Mouse (Mus musculus) stomach, postnatal 0 days (tissue): ENCODE measurements at regions not wholly inside any gene's neighbourhood (a gene's known extent, or its start where the extent isn't known, plus 50 kb on each side); places are given as distances from the start of the nearest gene placed in this dataset.

ENCODE experiments used
- ATAC-seq: fragments of 200-750 bp; cut with Nextera tagmentation; 2 replicates; pipeline ENCODE4 v1.8.0; 2017; ENCODE audit not compliant: low FRiP score, low TSS enrichment
- DNase-seq: peaks from one replicate; pipeline ENCODE4 v3.0.0-alpha.2; 2016; ENCODE audit warnings: low spot score
- H3K27ac ChIP-seq: fragments of 300-500 bp; sonication (generic); replicated peaks from 2 replicates; pipeline ENCODE4 v1.5.1; 2014; ENCODE audit warnings: mild to moderate bottlenecking, control low read depth
- H3K27me3 ChIP-seq: fragments of 300-500 bp; sonication (generic); 2 replicates; pipeline ENCODE4 v1.6.1; 2014; ENCODE audit warnings: low read length; ENCODE audit not compliant: control insufficient read depth, insufficient read depth
- H3K36me3 ChIP-seq: fragments of 300-500 bp; sonication (generic); 2 replicates; pipeline ENCODE4 v1.6.1; 2014; ENCODE audit warnings: low read length, mixed read lengths; ENCODE audit not compliant: control insufficient read depth, insufficient read depth
- H3K4me1 ChIP-seq: fragments of 300-500 bp; sonication (generic); replicated peaks from 2 replicates; pipeline ENCODE4 v1.6.1; 2014; ENCODE audit warnings: antibody characterized with exemption; ENCODE audit not compliant: control insufficient read depth, insufficient read depth
- H3K4me2 ChIP-seq: fragments of 300-500 bp; sonication (generic); replicated peaks from 2 replicates; pipeline ENCODE4 v1.6.1; 2014; ENCODE audit warnings: low read depth, mild to moderate bottlenecking, control low read depth, moderate library complexity
- H3K4me3 ChIP-seq: fragments of 300-500 bp; sonication (generic); 2 replicates; pipeline ENCODE4 v1.5.1; 2014; ENCODE audit warnings: low read depth, low read length, control low read depth
- H3K9ac ChIP-seq: fragments of 300-500 bp; sonication (generic); 2 replicates; pipeline ENCODE4 v1.6.1; 2014; ENCODE audit warnings: mild to moderate bottlenecking, low read length, control low read depth, mixed read lengths
- H3K9me3 ChIP-seq: fragments of 300-500 bp; sonication (generic); 2 replicates; pipeline ENCODE4 v1.6.1; 2016; ENCODE audit warnings: low read length; ENCODE audit not compliant: control insufficient read depth
- CTCF ChIP-seq: IDR thresholded peaks from 2 replicates; pipeline ENCODE4 v1.5.1; 2016; ENCODE audit warnings: antibody characterized with exemption, low read depth, mild to moderate bottlenecking, moderate library complexity
- EP300 ChIP-seq: optimal IDR thresholded peaks from 2 replicates; pipeline ENCODE3; 2016; ENCODE audit warnings: antibody characterized with exemption
- WGBS: fragments of 180-500 bp; shearing (Covaris S2); extraction: QIAGEN DNeasy Blood & Tissue Kit; methylation state at CpG from one replicate; pipeline ENCODE4 v1.1.7; 2014; 5-methylcytosine and 5-hydroxymethylcytosine counted together

DNA sequence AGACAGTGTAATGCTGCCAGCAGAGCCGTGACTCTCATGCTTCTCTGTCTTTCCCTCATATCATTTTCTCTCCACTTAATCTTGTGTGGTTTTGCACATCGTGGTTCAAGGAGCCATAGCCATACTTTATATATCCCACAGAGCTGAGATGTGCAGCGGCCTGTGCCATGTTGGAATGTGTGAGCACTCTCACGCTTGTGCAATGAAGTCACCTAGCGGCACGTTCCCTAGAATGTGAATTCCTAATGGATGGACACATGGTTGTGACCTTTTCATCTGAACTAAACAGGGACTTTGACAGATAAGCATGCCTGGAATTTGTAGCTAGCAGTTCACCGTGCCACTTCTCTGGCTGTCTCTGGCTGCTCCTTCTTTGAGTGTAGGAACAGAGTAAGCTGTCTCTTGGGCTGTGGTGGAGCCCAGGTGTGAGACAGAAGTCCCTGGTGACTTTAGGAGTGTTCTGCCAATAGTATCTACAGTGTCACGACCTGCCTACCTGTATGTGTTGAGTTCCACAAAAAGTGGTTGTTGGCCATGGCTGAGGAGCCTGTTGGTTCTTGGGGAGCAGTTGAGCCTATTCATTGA, 129.0 kb downstream of the Bod1 start:
- Histone ChIP-seq H3K27ac (no peak overlapping the region), H3K9ac (no peak overlapping the region), H3K9me3 (no peaks in the 10 kb centered on the region), H3K27me3 (no peaks in the 10 kb centered on the region), H3K4me1 (no peaks in the 10 kb centered on the region), H3K36me3 (no peaks in the 10 kb centered on the region), H3K4me2 (no peak overlapping the region), H3K4me3 (no peak overlapping the region)
- DNase-seq, result no peak
- ATAC-seq, result no peak
- 74% methylated on average over 8 of the region's 8 CpGs for WGBS
- no peak for TF ChIP-seq CTCF

DNA sequence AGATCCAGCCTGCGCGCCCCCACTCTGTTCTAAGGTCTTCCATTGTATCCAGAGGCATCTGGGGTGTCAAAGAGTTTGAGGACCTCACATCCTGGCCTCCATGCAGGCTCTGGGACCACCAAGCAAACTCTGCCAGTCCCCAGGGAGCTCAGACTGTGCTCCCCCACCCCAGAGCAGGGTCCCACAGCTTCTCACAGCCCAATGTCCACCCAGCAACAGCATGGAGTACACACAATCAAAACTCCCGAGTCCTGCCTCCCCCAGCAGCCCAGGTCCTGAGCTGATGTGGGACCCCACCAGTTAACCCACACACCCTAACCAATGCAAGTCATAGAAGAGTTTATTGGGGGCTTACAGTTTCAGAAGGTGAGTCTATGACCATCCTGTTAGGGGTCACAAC, 130.3 kb downstream of the Bod1 start:
- no peak for TF ChIP-seq EP300
- no peak for TF ChIP-seq CTCF
- DNase-seq (peak; percentile 7), ATAC-seq (no peak)
- Histone ChIP-seq H3K4me3 (no peak overlapping the region), H3K4me2 (no peak overlapping the region), H3K27me3 (no peaks in the 10 kb centered on the region), H3K27ac (no peak overlapping the region), H3K9ac (no peak overlapping the region), H3K9me3 (no peaks in the 10 kb centered on the region), H3K36me3 (no peaks in the 10 kb centered on the region), H3K4me1 (no peaks in the 10 kb centered on the region)
- WGBS, result 90% methylated on average over 3 of the region's 3 CpGs

- Histone ChIP-seq H3K4me2 (no peak overlapping the region), H3K36me3 (no peaks in the 10 kb centered on the region), H3K4me1 (no peaks in the 10 kb centered on the region), H3K9ac (no peak overlapping the region), H3K9me3 (no peaks in the 10 kb centered on the region), H3K27ac (no peak overlapping the region), H3K4me3 (no peak overlapping the region), H3K27me3 (no peaks in the 10 kb centered on the region)
- ATAC-seq (no peak), DNase-seq (no peak)
- TF ChIP-seq EP300 (no peak), CTCF (no peak)
Observed at GRCm38 (mm10) chr11:31540816-31541215, 130.9 kb downstream of the Bod1 start.

- no peaks in the 10 kb centered on the region for H3K27me3 ChIP-seq
- no peak overlapping the region for H3K4me3 ChIP-seq
- DNase-seq (no peak), ATAC-seq (no peak)
- no peaks in the 10 kb centered on the region for H3K36me3 ChIP-seq
- WGBS, result 86% methylated on average over 2 of the region's 2 CpGs
- no peak overlapping the region for H3K9ac ChIP-seq
- H3K27ac ChIP-seq, result no peak overlapping the region
- no peaks in the 10 kb centered on the region for H3K4me1 ChIP-seq
- H3K9me3 ChIP-seq, result no peaks in the 10 kb centered on the region
- H3K4me2 ChIP-seq, result no peak overlapping the region
- TF ChIP-seq CTCF (no peak), EP300 (no peak)
Observed at GRCm38 (mm10) chr11:31531416-31531815, 140.3 kb downstream of the Bod1 start.

DNA sequence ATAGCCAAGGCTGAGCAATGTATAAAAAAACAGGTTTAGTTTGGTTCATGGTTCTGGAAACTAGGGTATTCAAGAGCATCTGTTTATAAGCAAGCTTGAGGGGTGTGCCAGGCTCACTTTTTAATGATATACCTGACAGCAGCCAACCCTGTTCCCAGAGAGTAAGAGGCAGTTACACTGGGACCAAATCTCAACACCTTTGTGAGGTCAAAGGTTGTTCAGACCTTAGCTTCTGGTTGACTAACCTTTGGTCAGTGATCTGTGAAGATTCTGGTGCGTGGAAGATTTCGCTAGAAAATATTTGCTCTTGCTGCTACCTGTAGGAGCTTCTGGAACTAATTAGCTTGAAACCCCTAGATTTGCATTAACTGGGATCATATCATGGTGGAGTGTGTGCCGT, 140.8 kb downstream of the Bod1 start:
- Histone ChIP-seq H3K4me3 (no peak overlapping the region), H3K4me1 (no peaks in the 10 kb centered on the region), H3K9me3 (no peaks in the 10 kb centered on the region), H3K9ac (no peak overlapping the region), H3K27ac (no peak overlapping the region), H3K36me3 (no peaks in the 10 kb centered on the region), H3K4me2 (no peak overlapping the region), H3K27me3 (no peaks in the 10 kb centered on the region)
- no peak for TF ChIP-seq EP300
- TF ChIP-seq CTCF, result no peak
- no peak for DNase-seq
- no peak for ATAC-seq
- 86% methylated on average over 3 of the region's 3 CpGs for WGBS

DNA sequence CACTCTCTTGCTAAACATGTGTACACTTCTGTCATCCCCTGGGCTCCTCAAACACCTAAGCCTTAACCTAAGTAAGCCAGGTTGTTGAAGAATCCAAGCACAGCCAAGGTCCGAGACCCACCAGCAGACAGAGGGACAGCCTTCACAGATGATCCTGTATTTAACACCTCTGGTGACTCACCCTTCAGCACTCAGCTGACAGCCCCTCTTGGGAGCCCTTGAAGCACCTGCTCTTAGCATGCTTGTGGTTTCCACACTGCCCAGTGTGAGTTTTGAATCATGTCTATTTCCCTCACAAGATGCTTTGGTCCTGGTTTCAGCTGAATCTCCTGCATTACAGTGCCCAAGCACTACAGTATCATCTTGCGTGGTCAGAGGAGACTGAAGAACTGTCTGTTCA, 142.0 kb downstream of the Bod1 start:
- no peak for DNase-seq
- WGBS, result 86% methylated on average over 2 of the region's 2 CpGs
- no peak overlapping the region for H3K4me3 ChIP-seq
- H3K27ac ChIP-seq, result no peak overlapping the region
- no peaks in the 10 kb centered on the region for H3K27me3 ChIP-seq
- TF ChIP-seq EP300 (no peak), CTCF (no peak)
- H3K36me3 ChIP-seq, result no peaks in the 10 kb centered on the region
- H3K4me2 ChIP-seq, result no peak overlapping the region
- H3K4me1 ChIP-seq, result no peaks in the 10 kb centered on the region
- no peak overlapping the region for H3K9ac ChIP-seq
- H3K9me3 ChIP-seq, result no peaks in the 10 kb centered on the region
- ATAC-seq, result no peak
